Mouse (Mus musculus): ENCODE data around the gene Uhrf1bp1. TPM values are rescaled to one million over a fixed set of nuclear protein-coding genes. Genes with fewer than 3 reads are reported as not detected.

The Uhrf1bp1 gene
- polyA plus RNA-seq (2012; rRNA removed): 3.1 and 3.4 TPM in 2 replicates

DNA sequence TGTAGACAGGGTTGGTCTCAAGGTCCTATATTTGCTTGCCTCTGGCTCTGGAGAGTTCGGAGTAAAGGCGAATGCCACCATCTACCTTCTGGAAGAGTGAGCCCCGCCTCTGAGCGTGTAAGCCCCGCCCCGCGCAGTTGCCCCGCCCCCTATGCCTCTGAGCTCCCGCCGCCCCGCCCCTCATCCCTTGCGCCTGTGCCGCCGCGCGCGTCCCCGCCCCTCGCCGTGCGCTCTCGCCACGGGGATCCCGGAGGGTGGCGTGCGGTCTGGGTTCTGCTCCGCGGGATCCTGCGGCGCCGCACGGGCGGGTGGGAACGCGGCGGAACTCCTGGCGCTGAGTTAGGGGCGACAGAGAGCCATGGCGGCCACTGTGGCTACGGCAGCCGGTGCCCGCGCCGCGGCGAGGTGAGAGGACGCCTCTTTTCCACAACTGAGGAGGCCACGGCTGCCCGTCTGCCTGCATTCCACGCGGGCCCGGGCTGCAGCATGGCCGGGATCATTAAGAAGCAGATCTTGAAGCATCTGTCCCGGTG is at the start of gene Uhrf1bp1:
Gene Uhrf1bp1 (plus strand): TSS at position 177 of the 533 bp plus-strand sequence.

DNA sequence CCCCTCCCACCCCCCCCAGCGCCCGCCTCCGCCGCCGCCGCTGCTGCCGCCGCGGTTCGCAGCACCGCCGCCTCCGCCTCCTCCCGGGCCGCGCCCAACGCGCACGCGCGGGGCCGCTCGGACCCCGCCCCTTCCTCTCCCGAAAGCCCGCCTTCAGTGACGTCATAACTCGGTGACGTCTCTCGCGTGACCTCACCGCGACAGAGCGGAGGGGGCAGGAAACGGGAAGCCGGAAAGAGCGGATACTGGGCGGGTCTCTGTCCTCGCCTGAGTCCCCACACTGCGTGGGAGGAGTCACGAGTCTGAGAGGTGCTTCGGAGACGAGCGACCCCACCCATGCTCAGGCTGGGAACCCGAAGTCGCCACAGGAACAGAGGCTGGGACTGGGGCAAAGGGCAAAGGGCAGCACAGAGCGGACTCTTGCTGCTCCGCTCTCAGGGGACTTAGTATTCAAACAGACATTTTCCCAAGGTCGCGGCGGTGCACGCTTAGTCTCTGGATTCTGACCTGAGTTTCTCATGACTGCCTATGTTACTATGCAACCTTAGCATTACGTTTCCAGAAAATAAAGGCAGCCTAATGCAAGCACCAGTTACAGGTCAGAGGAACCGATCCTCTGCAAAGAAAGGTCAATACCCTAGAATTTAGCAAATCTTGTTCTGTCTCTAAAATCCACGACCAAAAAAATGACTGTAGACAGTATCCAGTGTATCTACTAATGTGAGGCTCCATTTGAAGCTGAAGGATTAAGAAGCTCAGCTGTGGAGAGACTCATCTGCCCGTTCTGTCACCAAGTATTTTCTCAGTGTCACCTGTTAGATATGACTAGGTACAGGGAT is 35.5 kb upstream of the Uhrf1bp1 start, which contains the start of gene D17Wsu92e:
Gene D17Wsu92e (minus strand): TSS at position 81 of the 839 bp plus-strand sequence.

DNA sequence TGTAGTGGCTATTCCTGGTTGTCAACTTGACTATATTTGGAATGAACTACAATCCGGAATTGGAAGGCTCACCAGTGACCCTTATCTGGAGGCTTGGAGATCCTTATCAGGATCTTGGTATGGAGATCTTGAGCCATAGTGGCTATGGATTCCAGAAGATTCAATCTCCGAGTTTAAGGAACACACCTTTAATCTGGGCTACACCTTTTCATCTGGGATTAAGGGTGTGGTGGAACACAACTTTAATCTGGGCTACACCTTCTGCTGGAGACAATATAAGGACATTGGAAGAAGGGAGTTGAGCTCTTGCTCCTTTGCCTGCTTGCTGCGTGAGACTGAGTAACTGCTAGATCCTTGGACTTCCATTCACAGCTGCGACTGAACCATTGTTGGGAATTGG is 18.4 kb upstream of the Uhrf1bp1 start, which contains the start of gene Snrpc:
Gene Snrpc (plus strand): TSS at position 301 of the 400 bp plus-strand sequence.

DNA sequence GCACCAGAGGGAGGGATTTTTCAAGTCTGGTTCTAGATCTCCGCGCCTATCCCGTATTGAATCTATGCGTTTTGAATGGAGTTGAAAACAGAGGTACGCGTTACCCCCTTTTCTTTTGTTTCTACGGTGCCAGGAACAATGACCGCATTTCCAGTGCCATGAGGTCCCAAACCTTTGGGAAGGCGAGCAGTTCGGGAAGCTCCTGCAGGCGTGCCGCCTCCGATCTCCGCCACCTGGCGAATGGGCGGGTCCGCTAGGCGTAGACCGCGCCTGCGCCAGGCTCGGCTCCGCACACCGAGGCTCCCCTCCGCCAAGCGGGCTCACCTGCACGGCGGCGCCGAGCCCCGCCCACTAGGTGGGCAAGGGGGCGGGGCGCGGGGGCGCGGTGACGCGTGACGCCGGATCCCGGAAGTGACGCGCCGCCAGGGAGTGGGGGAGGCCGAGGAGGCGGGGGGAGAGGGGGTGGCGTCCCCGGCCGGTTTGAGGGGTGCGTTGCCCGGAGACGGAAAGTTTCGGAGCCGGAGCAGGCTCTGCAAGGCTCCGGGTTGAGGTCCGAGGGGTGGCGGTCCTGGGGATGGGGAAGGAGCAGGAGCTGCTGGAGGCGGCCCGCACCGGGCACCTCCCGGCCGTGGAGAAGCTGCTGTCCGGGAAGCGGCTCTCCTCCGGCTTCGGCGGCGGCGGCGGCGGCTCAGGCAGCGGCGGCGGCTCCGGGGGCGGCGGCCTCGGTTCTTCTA is 52.8 kb downstream of the Uhrf1bp1 start, which contains the start of gene Anks1:
Gene Anks1 (plus strand): TSS at position 419 of the 734 bp plus-strand sequence.

DNA sequence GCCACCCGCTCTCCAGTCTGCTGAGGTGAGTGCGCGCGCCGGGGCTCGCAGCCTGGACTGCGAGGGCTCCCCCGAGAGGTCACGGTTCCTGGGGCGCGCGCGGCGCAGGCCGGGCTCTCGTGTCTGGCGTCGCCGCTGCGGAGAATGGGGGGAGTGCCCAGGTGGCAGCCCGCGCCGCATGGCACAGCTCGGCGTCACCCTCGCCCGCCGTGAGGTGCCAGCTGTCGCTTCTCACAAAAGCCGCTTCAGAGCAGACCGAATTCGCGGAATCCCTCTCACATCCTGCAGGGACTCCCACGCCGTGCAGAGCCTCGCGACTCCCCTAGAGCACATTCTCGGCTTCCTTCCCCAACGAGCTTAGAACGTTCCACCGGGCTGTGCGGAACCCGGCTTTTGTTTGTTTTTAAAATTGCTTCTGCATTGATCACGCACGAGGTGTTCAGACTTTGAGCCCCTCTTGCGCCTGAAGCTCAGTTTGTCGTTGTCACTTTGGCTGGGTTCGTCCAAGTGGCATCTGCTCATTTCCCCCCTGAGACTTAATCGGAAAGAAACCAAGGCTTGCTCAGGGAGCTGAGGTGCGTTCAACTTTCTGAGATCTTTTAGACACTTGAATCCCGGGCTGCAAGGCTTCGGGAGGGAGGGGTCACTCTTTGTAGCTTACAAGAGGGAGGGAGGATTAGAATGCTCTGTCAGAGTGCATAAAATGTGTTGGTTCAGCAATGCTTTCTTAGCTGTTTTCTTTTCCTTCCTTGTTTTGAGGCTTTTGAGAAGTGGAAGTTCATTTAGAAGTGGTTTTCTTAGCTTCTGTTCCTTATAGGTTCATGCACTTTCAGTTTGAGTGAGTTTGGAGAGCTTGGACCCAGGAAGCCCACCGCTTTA is 53.6 kb downstream of the Uhrf1bp1 start, which contains the start of gene Taf11:
Gene Taf11 (minus strand): TSS at position 223 of the 879 bp plus-strand sequence.

Other genes starting within 250 kb of the Uhrf1bp1 start
- gene Nudt3, start 232.9 kb upstream of the Uhrf1bp1 start, polyA plus RNA-seq (2012; rRNA removed): 24.6 and 24.8 TPM in 2 replicates
- gene RPS10-NUDT3, start 221.2 kb upstream of the Uhrf1bp1 start, polyA plus RNA-seq (2012; rRNA removed): not detected in 2 replicates
- 1,116 and 1,190 TPM in 2 replicates for gene Rps10, start 219.8 kb upstream of the Uhrf1bp1 start, polyA plus RNA-seq (2012; rRNA removed)
- 0.07 and 0.10 TPM in 2 replicates for gene Pacsin1, start 200.9 kb upstream of the Uhrf1bp1 start, polyA plus RNA-seq (2012; rRNA removed)
- gene Spdef, start 127.5 kb upstream of the Uhrf1bp1 start, polyA plus RNA-seq (2012; rRNA removed): 0.06 TPM in 1 of 2 replicates, not detected in the other
- gene D17Wsu92e, start 35.8 kb upstream of the Uhrf1bp1 start, polyA plus RNA-seq (2012; rRNA removed): 21.2 and 25.3 TPM in 2 replicates
- gene Snrpc, start 18.3 kb upstream of the Uhrf1bp1 start, polyA plus RNA-seq (2012; rRNA removed): 87.9 and 89.2 TPM in 2 replicates
- gene Anks1, start 52.9 kb downstream of the Uhrf1bp1 start, polyA plus RNA-seq (2012; rRNA removed): 4.8 and 5.7 TPM in 2 replicates
- 17.6 and 20.5 TPM in 2 replicates for gene Taf11, start 53.4 kb downstream of the Uhrf1bp1 start, polyA plus RNA-seq (2012; rRNA removed)
- 0.10 and 0.12 TPM in 2 replicates for gene Tcp11, start 224.2 kb downstream of the Uhrf1bp1 start, polyA plus RNA-seq (2012; rRNA removed)

Measured in liver, embryonic 14 days (tissue).